Mouse (Mus musculus): ENCODE results near the gene Zdhhc20.
"Not testable (repeated sequence)": the region's sequence is repeated elsewhere in the genome, so short reads cannot be mapped to it uniquely, and the experiment has no call there.

Zdhhc20 gene

GRCm38 (mm10) chr14:57890011-57890842 is at the start of gene Zdhhc20:
Zdhhc20 (minus strand) TSS chr14:57890276.
- in situ Hi-C loops (cut with MboI, MseI), result no loop called here

GRCm38 (mm10) chr14:57937297-57937696 is 47.2 kb upstream of the Zdhhc20 start:
- in situ Hi-C loops (cut with MboI, MseI), result no loop called here

GRCm38 (mm10) chr14:57934666-57935065 is 44.6 kb upstream of the Zdhhc20 start:
- in situ Hi-C loops (cut with MboI, MseI), result no loop called here

GRCm38 (mm10) chr14:57933608-57934007 is 43.5 kb upstream of the Zdhhc20 start:
- in situ Hi-C loops (cut with MboI, MseI), result no loop called here

GRCm38 (mm10) chr14:57932881-57933443 is 42.9 kb upstream of the Zdhhc20 start:
- in situ Hi-C loops (cut with MboI, MseI), result no loop called here

GRCm38 (mm10) chr14:57921428-57922131 is 31.5 kb upstream of the Zdhhc20 start:
- in situ Hi-C loops (cut with MboI, MseI), result no loop called here

GRCm38 (mm10) chr14:57920568-57921310 is 30.7 kb upstream of the Zdhhc20 start:
- in situ Hi-C loops (cut with MboI, MseI), result no loop called here

GRCm38 (mm10) chr14:57919148-57919875 is 29.2 kb upstream of the Zdhhc20 start:
- in situ Hi-C loops (cut with MboI, MseI), result loop anchor here (10.0 kb wide), 1 partner anchor 235 kb away; no protein-coding TSS in a partner anchor

GRCm38 (mm10) chr14:57915341-57915740 is 25.3 kb upstream of the Zdhhc20 start:
- in situ Hi-C loops (cut with MboI, MseI), result loop anchor here (10.0 kb wide), 1 partner anchor 231 kb away; no protein-coding TSS in a partner anchor

- in situ Hi-C loops (cut with MboI, MseI), result loop anchor here (10.0 kb wide), 1 partner anchor 228 kb away; no protein-coding TSS in a partner anchor
Observed at GRCm38 (mm10) chr14:57912211-57913007, 22.3 kb upstream of the Zdhhc20 start.

GRCm38 (mm10) chr14:57911787-57912186 is 21.7 kb upstream of the Zdhhc20 start:
- in situ Hi-C loops (cut with MboI, MseI), result loop anchor here (10.0 kb wide), 1 partner anchor 227 kb away; no protein-coding TSS in a partner anchor

GRCm38 (mm10) chr14:57911316-57911715 is 21.2 kb upstream of the Zdhhc20 start:
- in situ Hi-C loops (cut with MboI, MseI), result loop anchor here (10.0 kb wide), 1 partner anchor 227 kb away; no protein-coding TSS in a partner anchor

- in situ Hi-C loops (cut with MboI, MseI), result loop anchor here (10.0 kb wide), 1 partner anchor 226 kb away; no protein-coding TSS in a partner anchor
Observed at GRCm38 (mm10) chr14:57910501-57911068, 20.5 kb upstream of the Zdhhc20 start.

GRCm38 (mm10) chr14:57909297-57909696 is 19.2 kb upstream of the Zdhhc20 start:
- in situ Hi-C loops (cut with MboI, MseI), result no loop called here

- in situ Hi-C loops (cut with MboI, MseI), result no loop called here
Observed at GRCm38 (mm10) chr14:57908431-57908830, 18.4 kb upstream of the Zdhhc20 start.

- in situ Hi-C loops (cut with MboI, MseI), result no loop called here
Observed at GRCm38 (mm10) chr14:57901998-57902397, 11.9 kb upstream of the Zdhhc20 start.

- in situ Hi-C loops (cut with MboI, MseI), result no loop called here
Observed at GRCm38 (mm10) chr14:57896882-57897281, 6.8 kb upstream of the Zdhhc20 start.

- in situ Hi-C loops (cut with MboI, MseI), result not testable (repeated sequence)
Observed at GRCm38 (mm10) chr14:57896088-57896871, 6.2 kb upstream of the Zdhhc20 start.

GRCm38 (mm10) chr14:57894346-57894745 is 4.3 kb upstream of the Zdhhc20 start:
- in situ Hi-C loops (cut with MboI, MseI), result no loop called here

All from regulatory T cell (primary cell).